ENCODE assay signal across 5 mouse cellular contexts in the genomic region with DNA sequence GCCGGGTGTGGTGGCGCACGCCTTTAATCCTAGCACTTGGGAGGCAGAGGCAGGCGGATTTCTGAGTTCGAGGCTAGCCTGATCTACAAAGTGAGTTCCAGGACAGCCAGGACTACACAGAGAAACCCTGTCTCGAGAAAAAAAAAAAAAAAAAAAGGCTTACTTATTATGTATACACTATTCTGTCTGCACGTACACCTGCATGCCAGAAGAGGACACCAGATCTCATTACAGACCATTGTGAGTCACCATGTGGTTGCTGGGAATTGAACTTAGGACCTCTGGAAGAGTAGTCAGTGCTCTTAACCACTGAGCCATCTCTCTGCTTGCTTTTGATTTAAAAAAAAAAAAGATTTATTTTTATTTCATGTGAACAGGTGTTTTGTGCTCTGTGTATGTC. TPM values are rescaled to one million over a fixed set of nuclear protein-coding genes. Genes with fewer than 3 reads are reported as not detected.
"Had no signal": no experiment of that assay in that cellular context is flagged by ENCODE, and none has a peak within 500 bp of the region (broad histone marks: within the 10 kb centered on the region; RNA-seq: fewer than 3 reads in every experiment).

No protein-coding gene starts in this region.

RNA-seq across cellular contexts. Expression of gene Fam19a3, which starts 31.6 kb away (rescaled TPM):
- polyA plus RNA-seq: hindbrain, embryonic 15.5 days; hindbrain, postnatal 0 days; liver, embryonic 11.5 days; liver, embryonic 13.5 days; liver, embryonic 15.5 days had no signal
